Mouse (Mus musculus): ENCODE results near the gene Irs2. TPM values are rescaled to one million over a fixed set of nuclear protein-coding genes. Genes with fewer than 3 reads are reported as not detected.

Irs2 gene
- total RNA-seq, 4 experiments from 2014 or later: 4.7 to 13.0 (median 6.8) TPM

GRCm38 (mm10) chr8:10989946-10990345 is 18.3 kb downstream of the Irs2 start:
- DNase-seq (ENCODE audit: low spot score): no peak

- no peak for DNase-seq (ENCODE audit: low spot score)
These were observed 21.6 kb downstream of the Irs2 start for GRCm38 (mm10) chr8:10986638-10987037.

- no peak for DNase-seq (ENCODE audit: low spot score)
These were observed 23.2 kb downstream of the Irs2 start for GRCm38 (mm10) chr8:10985064-10985463.

GRCm38 (mm10) chr8:10980876-10981275 is 27.4 kb downstream of the Irs2 start:
- no peak for DNase-seq (ENCODE audit: low spot score)

GRCm38 (mm10) chr8:10979916-10980315 is 28.3 kb downstream of the Irs2 start:
- no peak for DNase-seq (ENCODE audit: low spot score)

- DNase-seq (ENCODE audit: low spot score): no peak
These were observed 29.0 kb downstream of the Irs2 start for GRCm38 (mm10) chr8:10979196-10979794.

- DNase-seq (ENCODE audit: low spot score): no peak
These were observed 29.9 kb downstream of the Irs2 start for GRCm38 (mm10) chr8:10978377-10978776.

GRCm38 (mm10) chr8:10977742-10978376 is 30.4 kb downstream of the Irs2 start:
- no peak for DNase-seq (ENCODE audit: low spot score)

- DNase-seq (ENCODE audit: low spot score): no peak
These were observed 33.6 kb downstream of the Irs2 start for GRCm38 (mm10) chr8:10974659-10975058.

- DNase-seq (ENCODE audit: low spot score): no peak
These were observed 34.1 kb downstream of the Irs2 start for GRCm38 (mm10) chr8:10974126-10974525.

GRCm38 (mm10) chr8:10972851-10973452 is 35.3 kb downstream of the Irs2 start:
- DNase-seq (ENCODE audit: low spot score): no peak

GRCm38 (mm10) chr8:10971984-10972383 is 36.3 kb downstream of the Irs2 start:
- DNase-seq (ENCODE audit: low spot score): no peak

- no peak for DNase-seq (ENCODE audit: low spot score)
These were observed 36.7 kb downstream of the Irs2 start for GRCm38 (mm10) chr8:10971509-10971908.

GRCm38 (mm10) chr8:10970496-10971456 is 37.5 kb downstream of the Irs2 start:
- DNase-seq (ENCODE audit: low spot score): no peak

- DNase-seq (ENCODE audit: low spot score): no peak
These were observed 39.6 kb downstream of the Irs2 start for GRCm38 (mm10) chr8:10968687-10969086.

GRCm38 (mm10) chr8:10965401-10966117 is 42.7 kb downstream of the Irs2 start:
- no peak for DNase-seq (ENCODE audit: low spot score)

- DNase-seq (ENCODE audit: low spot score): no peak
These were observed 43.7 kb downstream of the Irs2 start for GRCm38 (mm10) chr8:10964511-10965099.

GRCm38 (mm10) chr8:10961989-10962388 is 46.3 kb downstream of the Irs2 start:
- no peak for DNase-seq (ENCODE audit: low spot score)

GRCm38 (mm10) chr8:10960277-10960819 is 47.9 kb downstream of the Irs2 start:
- no peak for DNase-seq (ENCODE audit: low spot score)

- DNase-seq (ENCODE audit: low spot score): no peak
These were observed 50.8 kb downstream of the Irs2 start for GRCm38 (mm10) chr8:10957292-10957955.

Measured in heart, adult 8-10 months (tissue).